Mouse (Mus musculus): Measurements from ENCODE around the gene Dnajb6.
A peak's percentile ranks its signal among the peaks of the same experiment; 100 is the strongest.
"Not testable (repeated sequence)": the region's sequence is repeated elsewhere in the genome, so short reads cannot be mapped to it uniquely, and the experiment has no call there.

Dnajb6 gene

DNA sequence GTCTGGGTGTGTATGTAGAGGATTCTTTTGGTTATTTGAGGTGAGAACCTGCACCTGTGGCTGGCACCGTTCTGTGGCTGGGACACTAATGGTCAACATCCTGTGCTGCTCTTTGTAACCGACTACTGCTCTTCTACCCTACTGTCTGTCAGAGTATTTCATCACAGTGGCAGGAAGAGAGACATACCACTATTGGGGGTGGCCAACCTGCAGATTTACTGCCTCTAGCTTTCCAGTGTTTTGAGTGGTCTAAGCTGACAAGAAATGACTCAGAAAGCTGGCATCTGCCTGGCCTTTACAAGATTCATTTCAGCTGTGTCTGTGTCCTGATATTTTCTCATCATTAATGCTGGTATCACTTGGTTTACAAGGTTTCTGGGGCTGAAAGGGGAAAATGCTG is 36.5 kb downstream of the Dnajb6 start:
- DNase-seq, result no peak

DNA sequence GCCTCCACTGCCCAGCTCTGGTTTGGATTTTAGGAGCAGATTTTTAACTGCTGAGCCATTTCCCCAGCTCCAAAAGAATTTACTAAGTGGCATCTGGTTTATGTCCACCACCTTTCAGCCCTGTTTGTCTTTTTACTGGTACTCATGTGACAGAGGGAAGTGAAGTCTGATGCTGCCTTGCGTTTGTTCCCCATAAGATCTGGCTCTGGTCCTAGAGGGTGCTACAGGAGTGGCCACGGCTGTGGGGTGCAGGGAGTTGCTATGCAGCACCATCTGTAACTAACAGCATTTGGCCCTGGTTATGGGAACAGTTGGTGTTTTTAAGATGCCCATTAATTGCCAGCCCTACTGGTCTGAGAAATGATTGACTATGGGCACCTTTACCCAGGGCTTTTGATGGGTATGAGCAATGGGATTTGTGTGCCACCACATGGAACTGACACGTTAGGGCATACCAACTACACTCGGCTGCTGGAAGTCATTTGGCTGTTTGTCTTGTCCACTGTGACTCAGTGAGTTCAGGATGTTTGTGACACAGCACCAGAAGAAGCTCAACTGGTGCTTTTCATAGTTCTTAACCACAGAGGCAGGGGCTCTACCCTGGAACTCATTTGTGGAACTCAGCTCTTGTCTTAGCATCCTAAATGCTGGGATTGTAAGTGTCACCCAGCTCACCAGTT is 37.3 kb downstream of the Dnajb6 start:
- no peak for DNase-seq

DNA sequence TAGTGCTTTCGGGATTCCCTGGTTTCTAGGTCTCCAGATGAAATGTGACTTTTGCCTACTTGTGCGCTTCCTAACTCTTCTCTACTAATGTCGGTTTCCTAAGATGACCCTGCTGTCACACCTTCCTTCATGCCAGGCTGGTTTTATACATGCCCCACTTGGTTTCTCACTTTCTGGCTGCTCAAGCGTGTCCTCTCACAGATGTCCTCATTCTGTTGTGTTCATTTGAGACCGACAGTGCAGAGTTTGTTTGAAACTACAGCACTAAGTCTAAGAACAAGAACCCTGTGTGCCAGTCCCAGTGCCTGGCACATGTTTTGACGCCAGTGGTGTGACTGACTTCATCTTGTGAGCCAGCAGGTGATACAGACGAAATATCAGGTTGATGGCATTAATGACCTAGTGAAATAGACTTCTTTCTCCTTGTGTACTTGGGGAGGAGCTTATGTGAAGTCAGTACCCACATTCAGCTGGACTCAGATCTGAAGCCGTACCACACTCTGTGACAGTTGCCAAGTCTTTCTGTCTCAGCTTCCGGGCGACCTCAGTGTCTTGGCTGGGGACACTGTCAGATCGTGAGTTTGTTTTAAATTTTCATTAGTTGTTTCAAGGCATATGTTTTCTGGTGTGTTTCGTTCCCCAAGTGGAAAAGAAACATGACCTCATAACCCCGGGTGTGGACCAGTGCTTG is 38.1 kb downstream of the Dnajb6 start:
- DNase-seq, result no peak

DNA sequence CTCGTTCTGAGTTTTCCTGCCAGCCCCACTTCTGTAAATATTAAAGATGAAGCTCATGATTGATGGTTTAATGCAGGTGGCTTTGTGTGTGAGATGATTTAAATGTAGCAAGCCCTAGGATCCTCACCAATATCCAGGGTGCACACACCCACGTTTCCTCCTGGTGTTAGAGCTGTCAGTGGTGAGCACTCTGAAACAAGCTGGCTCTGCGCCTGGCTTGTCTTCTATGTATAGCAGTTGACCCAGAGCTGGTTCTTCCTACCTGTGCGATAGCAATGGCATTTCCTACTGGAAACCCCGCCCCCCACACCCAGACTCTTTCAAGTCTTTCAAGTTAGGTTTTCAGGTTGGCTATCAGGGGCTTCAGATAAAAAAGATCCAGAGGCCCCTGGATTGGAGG is 39.9 kb downstream of the Dnajb6 start:
- DNase-seq, result no peak

DNA sequence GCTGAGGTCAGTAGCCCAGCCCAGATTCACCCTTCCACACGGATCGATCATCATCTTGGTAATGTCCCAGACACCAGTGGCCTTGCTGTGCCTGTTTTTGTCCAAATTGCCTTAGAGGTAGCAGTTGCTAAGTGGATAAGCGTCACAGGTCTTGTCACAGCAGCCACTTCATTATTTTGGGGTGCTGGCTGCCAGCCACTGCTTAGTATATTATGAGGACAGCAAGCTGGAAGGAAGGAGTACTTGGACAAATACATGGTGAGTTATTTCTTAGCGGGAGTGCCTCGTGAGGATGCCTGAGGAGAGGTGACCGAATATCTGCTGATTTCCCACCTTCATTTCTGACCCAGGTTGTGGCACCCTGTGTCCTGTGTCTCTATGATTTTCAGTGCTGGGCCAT is 42.5 kb downstream of the Dnajb6 start:
- no peak for DNase-seq

DNA sequence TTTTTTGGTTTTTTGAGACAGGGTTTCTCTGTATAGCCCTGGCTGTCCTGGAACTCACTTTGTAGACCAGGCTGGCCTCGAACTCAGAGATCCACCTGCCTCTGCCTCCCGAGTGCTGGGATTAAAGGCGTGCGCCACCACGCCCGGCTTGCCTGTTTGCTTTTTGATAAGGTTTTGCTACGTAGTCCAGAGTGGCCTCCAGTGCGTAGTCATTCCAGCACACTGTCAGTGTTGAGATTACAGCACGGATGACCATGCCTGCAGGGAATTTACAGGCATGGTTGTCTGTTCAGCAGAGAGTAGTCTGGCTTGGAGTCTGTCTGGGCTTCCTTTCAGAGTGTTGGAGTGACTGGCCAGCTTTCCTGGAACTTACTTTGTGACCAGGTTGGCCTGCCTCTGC is 44.2 kb downstream of the Dnajb6 start:
- not testable (repeated sequence) for DNase-seq

DNA sequence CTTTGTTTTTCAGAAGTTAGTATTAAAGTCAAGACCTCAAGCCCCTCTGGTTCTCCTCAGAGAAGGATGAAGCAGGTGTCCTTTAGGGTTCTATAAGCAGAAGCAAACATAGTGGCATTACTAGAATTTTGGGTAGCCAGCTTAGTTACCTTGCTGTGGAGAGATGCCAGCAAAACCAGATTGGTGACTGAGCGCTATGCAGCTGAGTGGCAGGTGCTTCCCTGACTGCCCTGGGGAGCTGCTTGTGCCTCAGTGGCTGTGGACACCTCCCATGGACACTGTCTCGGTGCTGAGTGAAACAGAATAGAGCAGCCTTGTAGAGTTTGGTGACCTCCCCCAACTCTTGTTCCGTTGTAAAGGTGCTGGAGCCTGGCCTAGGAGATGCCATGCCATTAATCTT is 46.8 kb downstream of the Dnajb6 start:
- no peak for DNase-seq

DNA sequence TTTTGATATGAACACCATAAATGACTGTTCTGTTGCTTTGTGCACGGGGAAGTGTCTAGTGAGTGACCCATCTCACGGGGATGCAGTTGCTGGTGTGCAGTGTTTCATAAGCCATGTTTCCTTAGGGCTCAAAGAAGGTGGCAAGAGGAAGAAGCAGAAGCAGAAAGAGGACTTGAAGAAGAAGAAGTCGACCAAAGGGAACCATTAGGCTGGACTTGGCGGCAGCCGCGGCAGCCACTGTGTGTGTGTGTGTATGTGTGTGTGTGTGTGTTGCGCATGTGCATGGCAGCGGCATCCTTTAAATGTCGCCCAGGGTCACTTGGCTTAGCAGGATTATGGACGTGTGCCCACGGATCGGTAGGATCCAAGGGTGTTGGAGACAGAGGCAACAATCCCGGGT is 49.4 kb downstream of the Dnajb6 start:
- not testable (repeated sequence) for DNase-seq

DNA sequence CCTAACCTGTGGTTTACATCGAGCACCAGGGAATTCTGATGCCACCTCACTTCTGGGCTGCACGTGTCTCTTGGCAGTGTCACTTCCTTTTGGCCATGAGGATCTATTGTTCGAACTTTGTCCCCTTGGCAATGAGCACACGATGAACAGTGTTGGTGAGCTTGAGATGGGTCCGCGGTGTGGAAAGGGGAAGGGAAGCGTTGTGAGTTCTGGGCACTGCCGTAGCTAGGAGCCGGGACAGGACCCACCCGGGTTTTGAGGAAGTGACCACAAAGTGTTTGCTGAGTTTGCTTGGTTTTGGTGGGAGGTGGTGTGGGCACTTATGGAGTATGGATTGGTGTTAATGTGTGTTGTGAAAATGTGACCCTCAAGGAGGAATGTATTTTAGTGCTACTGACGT is 50.5 kb downstream of the Dnajb6 start:
- DNase-seq, result not testable (repeated sequence)

DNA sequence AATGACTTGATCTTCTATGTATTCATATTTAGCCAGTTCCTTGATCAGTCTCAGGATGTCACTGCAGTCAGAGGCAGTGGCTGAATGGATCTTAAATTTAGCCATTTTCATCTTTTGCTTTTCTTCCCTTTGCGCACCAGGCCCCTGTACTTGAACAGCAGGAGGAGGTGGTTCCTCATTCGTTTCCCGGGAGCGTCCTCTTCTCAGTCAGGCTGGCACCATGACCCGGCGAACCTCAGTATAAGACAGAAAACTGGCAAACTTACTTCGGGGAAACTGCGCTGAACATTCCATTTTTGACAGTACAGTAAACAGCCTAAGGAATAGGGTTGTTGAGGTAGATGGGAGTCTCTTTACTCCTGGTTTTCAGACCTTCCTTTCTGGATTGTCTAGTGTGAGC is 59.4 kb downstream of the Dnajb6 start:
- DNase-seq, result not testable (repeated sequence)

DNA sequence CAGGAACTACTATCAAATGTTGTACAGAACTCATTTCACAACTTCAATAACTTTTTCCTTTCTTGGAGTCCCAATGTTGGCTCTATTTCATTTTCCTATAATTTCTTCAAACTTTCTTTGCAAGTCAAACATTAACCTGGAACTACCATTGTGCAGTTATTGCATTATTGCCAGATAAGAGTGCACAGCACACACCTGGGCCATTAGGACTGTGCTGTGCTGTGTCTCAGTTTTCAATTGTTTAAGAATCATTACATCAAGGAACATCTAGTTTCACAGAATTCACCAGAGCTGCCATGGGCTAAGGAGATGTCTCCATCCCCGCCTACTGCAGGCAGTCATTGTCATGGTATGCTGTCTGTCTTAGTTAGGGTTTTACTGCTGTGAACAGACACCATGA is 73.5 kb downstream of the Dnajb6 start:
- DNase-seq, result no peak

DNA sequence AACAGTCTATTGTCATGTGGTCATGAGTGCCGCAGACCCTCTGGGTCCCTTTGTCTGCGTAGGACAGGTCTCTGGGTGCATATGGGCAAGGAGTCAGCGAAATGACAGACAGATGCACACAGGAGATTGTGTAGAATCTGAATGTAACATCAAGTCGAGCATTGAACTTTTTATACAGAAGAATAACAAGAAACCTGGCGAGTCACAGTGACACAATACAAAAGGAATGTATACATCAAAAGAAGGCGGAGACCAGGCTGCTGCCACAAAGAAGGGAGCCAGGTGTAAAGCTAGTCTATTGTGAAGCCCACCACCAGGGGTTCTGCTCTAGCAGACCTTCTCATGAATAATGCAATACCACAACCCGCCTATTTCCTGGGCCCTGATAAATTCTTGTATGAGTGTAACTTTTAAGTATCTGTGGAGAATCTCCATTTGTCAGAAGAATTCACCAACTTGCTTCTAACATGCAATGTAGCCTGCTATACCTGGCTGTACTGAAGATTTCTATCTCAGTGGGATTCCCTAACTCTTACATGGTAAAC is 76.0 kb downstream of the Dnajb6 start:
- DNase-seq, result not testable (repeated sequence)

DNA sequence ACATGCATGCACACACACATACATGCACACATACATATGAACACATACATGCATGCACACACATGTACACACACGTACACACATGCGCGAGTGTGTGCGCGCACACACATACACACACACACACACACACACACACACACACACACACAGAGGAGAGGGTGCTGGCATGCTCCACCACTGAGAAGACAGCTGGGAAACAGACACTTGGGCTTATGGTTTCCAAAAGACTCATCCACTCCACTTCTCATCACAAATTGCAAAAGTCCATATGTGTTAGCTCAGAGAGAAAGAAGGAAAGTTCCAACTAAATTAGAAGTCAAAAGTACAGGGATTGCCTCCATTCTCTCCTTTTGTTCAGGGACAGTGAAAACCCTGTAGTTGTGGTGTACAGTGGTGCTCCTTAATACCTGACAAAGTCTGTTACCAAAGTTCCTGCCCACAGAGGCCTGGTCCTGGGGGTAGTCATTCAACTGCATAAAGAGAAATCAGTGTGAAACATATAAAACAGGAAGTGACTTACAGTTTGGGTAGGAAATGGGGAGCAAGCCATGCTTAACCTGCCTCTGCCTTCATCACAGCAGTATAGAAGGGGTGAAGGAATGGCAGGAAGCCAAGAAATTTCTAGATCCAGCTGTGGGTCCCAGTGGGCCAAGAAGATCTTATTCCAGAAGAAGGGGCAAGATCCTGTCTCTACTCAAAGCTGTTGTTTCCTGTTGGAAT is 81.2 kb downstream of the Dnajb6 start:
- DNase-seq, result no peak

DNA sequence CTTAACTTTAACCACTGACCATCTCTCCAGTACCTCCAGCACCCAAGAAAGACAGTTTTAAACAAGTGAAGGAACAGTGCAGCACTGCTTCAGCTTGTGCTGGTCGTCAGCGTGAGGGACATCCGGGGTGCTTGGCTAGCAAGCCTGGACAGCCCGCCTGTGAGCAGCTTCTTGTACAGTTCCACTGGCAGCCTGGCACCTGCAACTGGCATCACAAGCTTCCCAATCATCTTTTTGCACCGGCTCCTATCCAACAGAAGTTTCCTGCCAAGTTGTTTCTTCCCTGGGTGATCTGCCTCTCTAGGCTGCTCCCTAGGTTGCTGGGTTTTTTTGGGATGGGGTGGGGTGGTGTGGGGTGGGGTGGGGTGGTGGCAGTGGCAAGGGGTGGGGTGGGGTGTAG is 81.9 kb downstream of the Dnajb6 start:
- DNase-seq, result no peak

DNA sequence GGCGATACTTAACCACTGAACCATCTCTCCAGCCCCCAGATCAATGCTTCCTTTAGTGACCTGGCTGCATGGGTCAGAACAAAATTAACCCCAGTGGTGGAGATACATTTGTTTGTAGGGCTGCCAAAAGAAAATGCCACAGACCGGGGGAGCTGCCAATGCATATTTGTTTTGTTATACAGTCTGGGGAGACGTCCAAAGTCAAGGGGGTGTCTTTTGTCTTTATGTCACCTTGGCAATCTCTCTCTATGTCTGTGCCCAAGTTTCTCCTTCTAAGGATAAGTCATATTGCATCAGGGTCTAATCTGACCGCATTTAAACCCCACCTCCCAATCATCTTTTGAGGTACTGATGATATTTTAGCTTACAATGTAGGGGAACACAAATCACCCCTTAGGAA is 82.8 kb downstream of the Dnajb6 start:
- DNase-seq, result no peak

DNA sequence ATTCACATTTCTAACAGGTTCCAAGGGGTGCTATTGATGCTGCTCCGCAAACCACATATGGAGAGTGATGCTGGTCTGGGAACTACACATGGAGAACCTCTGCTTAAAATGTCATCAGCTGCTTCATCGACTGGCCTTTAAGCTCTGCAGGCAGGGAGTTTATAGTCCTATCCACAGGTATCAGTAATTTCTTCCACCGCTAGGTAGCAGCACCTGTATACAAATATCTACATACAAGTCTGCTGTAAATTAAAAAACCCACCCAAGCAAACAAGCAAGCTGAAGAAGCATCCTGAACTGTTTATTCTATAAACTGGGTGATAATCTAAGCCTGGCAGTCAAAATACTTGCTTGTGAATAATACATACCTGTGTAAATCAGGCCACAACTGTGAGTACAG is 89.3 kb downstream of the Dnajb6 start:
- DNase-seq, result peak; percentile 52

DNA sequence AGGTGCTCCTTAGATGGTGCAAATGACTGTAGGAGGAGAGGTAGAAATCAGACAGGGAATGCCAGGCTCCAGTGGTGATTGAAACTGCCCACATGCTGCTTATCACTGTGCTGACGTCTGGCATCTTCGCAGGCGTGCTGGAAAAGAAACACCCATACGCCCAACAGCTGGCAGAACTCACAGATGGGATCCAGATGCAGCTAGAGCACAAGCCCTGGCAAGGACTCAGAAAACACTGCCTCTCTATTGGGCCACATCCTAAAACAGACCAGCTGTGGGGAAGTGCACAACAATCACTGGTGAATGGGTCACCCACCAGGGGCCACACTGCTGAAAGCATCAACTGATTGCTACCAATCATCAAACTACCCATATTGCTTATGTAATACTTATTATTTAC is 91.3 kb downstream of the Dnajb6 start:
- DNase-seq, result peak; percentile 51

DNA sequence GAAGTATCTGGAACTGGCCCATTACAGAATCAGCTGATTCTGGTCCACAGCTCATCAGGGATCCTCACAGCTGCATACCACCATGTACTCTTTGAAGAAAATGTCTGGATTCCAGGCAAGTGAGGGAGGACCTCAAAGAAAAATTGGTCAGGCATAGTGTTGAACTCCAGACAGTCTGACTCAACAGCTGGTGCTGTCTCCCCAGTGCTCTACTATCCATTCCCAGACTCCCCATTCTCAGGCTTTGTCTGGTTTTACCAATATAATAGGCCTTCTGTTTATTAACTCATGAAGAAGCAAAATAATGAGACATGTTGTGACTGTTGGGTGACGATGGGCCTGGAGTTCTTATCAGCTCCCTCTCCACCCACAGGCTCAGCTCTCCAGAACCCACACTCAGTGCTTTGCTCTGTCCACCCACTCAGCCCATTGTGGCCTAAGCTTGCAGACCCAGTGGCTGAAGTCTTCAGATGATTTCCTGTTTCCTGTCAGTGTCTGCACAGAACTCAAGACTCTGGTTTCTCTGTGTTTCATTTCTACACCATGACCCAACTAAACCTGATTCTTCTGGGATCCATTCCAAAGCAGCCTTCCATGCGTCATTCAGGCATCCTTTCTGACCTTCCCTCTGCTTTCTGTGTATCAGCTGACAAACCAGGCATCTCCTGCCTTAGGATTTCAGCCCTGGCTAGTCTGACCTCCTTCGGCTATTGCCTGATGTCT is 107.1 kb downstream of the Dnajb6 start:
- no peak for DNase-seq

DNA sequence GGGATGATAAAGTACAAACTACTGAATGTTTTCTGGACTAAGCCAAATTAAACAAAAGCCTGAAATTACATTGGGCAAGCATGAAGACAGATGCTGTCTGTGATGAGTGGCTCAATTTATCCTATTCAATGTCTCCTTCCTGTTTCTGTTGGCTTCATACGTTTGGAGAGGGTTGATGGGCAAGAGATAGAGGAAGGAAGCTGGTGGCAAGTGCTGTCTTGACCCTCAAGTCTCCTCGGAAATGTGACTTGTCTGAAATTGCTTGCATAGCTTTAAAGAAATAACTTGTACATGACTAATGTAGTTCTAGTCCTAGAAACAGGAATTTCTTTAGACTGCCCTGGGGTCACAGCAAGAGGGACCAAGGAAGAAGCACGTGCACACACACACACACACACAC is 109.5 kb downstream of the Dnajb6 start:
- no peak for DNase-seq

DNA sequence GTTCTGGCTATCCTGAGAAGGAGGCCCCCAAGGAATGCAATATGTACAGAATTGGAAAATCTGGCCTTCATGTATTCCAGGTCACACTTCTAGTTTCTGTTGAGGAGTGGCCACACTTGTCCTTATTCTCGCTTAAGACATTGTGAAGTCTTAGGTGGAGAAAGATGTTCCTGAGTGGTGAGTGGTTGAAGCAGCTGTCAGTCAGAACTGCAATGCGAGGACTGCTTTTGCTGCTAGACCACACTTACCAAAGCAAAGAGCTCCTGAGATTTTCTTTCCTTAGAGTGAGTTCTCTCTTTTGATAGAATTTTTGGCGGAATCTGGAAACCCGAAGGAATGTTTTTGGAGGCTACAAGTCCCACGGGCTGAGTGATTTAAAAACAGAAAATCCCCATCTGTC is 112.0 kb downstream of the Dnajb6 start:
- DNase-seq, result no peak

DNA sequence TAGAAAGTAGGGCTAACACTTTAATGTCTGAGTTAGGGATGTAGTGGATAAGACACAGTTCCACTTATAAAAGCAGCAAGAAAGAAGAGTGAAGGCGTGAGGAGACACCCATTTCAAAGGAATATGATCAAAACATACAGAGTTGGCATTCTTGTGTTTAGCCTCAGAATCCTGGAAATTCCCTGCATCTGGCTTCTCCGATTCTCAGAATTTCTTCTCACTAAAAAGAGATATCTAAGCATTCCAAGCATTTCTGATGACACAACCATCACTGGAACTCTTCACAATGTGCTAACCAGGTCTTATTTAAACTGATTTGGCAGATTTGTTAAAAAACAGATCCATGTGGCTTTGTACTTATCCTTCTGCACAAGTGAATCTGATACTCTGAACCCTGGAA is 112.6 kb downstream of the Dnajb6 start:
- no peak for DNase-seq

DNA sequence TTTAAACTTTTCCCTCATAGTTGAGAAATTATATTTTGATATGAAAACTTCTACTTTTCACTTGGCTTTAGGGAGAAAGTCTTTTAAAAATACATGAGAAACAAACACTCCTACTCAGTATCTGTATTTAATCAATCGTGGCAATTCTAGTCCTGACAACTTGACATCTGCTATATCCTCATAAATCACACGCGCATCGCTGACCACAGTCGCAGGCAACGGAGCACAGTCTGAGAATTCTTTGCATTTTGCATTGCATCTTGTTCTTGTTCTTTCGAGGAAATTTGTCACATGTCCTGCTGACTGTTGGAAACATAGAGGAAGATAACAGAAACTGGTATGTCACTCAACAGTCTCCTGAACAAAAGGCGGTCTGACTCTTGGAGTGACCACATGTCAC is 116.9 kb downstream of the Dnajb6 start:
- peak; percentile 23 for DNase-seq

DNA sequence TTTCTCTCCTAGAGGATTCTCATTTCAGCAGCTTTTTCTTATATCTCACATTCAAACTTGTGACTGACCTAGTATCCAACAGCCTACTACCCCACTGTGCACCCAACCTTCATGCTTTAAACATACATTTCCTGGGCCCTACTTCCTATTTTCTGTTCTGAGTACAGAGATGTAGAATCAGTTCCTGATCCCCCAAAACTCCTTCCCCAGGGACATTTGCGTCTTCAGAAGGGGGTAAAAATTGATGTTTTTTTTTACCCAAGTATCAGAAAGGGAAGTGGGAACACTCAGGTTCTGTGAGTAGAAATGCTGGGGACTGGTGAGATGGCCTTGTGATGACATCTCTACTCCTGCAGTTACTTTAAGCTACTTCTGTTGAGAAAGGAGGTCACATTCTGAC is 117.5 kb downstream of the Dnajb6 start:
- DNase-seq, result no peak
